Mouse (Mus musculus) thymus, postnatal 36 days (tissue): ENCODE measurements around the gene Ddx5.
"Not testable (repeated sequence)": the region's sequence is repeated elsewhere in the genome, so short reads cannot be mapped to it uniquely, and the experiment has no call there.

Experiments
- DNase-seq, 2 experiments: peaks; one replicate each; pipeline ENCODE4 v3.0.0; 2022; ENCODE audit warnings: mixed read lengths in 2 of 2

Gene Ddx5

GRCm38 (mm10) chr11:106788026-106788774 is 785 bp downstream of the Ddx5 start:
- DNase-seq = peak; percentile 98 to 99

DNA sequence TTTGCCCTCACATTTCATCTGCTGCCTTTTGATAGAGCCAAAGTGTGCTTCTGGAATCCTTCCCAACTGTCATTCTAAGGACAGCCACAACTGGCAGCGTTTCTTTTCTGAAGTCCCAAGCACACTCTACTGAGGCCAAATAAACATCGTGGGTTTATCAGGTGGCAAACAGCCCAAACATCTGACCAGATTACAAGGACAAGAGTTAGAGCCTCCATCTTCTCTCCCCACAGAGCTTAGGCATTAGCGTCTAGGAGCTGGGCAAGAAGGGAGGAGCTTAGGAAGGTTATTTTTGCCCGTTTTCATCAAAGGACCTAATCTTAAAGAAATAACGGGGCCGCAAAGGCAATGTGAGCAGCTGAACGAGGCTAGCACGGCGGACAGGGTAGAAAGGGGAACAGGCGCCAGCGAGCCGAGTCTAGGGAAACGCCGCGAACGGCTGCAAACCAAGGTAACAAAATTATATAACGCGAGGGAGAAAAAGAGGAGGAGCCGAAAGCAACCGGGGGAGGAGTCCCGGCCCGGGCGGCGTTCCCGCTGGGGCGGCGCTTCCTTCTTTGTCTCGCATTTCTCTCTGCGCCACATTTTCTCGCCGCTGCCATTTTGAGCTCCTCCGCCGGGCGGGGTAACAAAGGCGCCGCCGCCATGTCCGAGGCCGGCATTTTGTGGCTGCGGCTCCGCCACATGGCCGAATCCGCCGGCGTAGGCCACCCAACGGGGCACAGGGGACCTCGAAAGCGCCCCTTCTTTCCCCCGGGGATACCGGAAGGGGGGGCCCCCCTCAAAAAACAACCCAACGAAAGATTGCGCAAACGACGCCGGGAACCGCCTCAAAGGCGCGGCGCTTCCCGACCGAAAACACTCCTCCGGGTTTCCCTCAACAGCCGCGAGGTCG is 1.6 kb downstream of the Ddx5 start:
- peak; percentile 89 to 90 for DNase-seq

GRCm38 (mm10) chr11:106785043-106785442 is 3.9 kb downstream of the Ddx5 start:
- DNase-seq = no peak

DNA sequence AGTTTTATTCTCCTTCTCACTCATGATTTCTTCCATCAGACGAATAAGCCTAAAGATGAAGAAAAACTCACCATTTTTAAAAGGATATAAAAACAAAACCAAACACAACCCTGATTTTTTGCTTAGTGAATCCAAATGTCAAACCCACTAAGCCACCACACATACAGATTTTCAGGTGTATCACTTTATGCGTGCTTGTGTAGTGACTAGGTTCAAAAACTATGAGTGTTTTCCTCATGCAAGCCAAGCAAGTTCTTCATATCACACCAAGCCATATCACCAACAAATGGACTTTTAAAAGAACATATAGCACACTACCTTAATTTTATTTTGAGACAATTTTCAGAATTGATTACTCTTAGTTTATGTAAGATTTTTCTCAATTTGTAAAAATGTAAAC is 4.5 kb downstream of the Ddx5 start:
- DNase-seq = no peak

DNA sequence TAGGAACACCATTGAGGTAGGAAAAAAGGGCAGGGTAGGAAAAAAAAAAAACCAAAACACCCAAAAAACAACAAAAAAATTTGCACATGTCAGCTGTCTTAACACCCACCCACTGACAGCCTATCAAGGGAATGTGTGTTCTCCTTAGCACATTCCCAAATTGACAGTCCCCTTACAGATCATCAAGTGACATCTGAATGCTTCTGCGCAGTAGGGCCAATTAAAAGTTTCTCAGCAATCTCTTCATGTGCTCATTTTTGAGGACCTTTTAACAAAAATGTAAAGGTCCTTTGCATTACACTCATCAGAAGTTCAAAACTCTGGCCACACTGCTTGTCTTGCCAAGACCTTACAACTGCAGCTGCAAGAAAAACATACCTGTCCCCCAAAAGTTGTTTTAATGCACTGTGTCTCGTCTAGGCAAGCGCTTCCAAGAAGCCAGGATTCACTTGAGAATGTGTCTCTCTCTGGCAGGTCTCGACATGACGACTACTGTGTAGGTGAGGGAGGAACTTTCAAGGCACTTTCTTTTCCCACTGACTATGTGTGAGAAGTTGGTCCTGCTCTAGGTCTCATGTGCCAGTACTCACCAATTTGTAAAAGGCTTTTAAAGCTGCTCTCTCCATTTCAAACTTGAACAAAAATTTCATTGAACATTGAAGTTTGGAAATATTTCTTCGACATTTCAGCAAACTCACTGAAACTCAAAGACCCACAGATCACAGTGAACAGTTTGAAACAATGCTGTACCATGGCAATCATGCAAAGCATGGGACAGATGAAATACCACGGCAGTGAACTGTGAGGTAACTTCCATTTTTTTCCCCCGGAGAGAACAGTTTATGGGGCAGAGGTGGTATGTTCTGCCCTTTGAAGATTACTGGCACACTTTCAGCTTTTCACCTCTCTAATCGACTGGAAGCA is 5.9 kb downstream of the Ddx5 start:
- no peak for DNase-seq

DNA sequence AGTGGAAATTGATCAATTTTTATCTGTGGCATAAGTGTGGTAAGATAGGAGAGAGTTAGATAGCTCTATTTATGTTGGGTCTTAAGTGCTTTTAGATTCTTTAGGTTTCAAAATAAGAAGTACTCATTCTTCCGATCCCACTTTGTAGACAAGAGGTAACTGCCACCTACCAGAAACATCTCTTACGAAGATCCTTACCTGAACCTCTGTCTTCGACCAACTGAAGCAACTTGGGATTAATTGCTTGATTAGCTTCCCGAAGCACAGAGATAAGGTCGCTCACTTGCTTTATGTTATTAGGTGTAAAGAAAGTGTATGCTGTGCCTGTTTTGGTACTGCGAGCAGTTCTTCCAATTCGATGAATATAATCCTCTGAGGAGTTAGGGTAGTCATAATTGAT is 6.7 kb downstream of the Ddx5 start:
- not testable (repeated sequence) for DNase-seq

DNA sequence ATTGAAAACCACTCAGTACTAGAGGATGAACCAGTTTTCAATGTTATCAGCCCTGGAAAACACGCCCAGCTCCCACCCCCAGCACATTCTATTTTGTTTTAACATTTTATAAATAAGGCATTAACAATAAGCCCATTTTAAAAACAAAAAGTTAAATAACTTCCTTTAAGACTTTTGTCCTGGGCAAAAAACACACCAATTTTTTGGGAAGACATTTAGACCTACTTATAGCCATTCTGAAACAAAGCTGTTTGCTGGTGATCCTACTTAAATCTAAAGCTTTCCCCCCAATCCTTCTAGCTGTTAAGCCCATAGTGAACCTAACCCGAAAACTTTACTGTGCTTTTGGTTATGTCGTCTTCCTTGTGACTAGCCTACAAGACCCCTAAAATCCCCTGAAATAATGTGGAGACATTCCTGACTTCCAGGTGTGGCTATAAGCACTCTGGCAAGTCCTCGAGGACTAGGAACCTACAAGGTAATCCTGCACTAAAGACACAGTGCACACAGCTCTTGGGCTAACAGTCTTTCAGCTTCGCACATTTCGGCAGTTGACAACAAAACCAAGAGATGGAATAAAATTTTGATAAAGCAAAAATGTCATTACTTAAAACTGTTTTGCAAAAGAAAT is 8.3 kb downstream of the Ddx5 start:
- DNase-seq = no peak

DNA sequence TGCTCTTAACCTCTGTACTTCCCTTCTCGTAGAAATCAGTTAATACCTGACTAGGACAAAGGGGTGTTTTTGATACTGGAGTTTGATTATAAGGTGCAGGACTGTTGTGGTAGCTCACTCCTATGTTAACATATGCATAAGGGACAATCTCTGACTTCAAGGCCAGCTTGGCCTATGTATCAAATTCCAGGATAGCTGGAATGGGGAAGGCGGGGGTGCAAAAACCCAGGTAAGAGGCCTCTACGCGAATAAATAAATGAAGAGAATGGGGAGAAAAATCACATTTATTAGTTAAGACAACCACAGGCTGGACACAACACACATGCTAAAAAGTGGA is 8.9 kb downstream of the Ddx5 start:
- no peak for DNase-seq

GRCm38 (mm10) chr11:106779388-106780088 is 9.4 kb downstream of the Ddx5 start, which contains the start of gene Polg2:
Gene Polg2, minus strand, starts transcription at chr11:106779537.
- peak; percentile 89 to 95 for DNase-seq

DNA sequence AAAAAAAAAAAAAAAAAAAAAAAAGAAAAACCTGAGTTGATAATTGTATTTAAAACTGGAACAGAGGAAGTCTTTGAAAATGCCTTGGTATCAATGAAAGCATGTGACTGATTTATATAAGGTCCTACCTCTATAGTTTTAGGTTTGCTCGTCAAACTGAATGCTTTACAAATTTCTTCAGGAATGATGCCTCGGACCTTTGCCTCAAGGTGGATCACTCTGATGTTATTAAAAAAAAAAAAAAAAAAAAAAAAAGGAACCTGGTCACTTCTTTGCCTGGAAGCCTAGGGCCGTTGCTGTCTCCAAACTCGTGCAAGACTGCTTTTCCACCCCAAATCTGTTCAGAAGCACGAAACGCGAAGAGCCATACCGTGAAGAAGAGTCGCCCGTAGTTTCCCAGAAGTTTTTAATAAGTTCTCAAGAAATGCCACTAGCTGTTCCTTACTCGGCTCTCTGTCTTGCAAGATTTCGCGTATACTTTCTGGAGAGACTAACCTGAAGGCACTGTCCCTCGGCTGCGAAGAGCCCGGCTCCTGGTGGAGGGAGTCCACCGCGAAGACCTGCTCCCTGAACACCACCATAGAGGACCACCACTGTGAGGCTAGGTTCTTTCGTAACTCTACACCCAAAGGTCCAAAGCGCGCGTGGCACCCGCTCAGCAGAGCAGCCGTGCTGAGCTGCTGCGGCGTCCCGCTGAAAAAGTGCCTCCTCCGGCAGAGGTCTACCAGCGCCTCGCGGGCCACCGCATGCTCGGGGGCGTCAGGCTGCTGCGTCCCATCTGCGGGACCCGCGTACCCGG is 10.2 kb downstream of the Ddx5 start:
- no peak for DNase-seq

- no peak for DNase-seq
Measured at GRCm38 (mm10) chr11:106778132-106778531, 10.9 kb downstream of the Ddx5 start.

GRCm38 (mm10) chr11:106777395-106777794 is 11.6 kb downstream of the Ddx5 start:
- DNase-seq = no peak

DNA sequence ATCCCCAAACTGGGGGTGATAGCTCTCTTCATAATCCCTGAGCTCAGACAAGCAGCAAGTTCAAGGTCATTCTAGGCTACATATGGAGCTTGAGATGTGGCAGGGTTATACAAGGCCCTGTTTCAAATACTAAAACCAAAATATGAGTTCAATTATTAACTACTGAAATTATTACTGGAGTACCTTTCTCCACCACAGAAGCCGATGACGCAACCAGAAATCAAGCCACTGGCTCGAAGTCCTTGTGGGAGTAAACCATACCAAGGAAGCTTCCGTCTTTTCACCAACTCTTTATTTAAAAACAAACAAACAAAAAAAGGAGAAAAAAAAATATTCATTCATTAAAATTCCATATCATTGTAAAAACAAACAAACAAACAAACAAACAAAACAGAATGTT is 12.0 kb downstream of the Ddx5 start:
- DNase-seq = no peak

DNA sequence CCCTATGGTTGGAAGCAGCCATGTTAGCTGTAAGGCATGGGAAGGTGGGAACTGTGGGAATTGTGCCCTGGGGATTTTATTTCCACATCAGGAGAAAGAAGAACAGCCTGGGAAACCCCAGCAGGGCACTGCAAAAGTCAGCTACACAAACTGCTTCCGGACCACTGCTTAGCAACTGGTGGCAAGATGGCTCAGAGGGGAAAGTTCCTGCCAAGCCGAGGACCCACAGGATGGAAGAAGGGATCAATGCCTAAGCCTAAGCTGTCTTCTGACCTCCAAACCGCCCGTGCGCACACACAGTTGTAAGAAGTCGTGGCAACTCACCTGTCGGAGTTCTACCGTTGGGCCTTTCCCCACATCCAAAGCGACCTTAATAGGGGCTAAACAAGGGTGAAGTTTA is 15.9 kb downstream of the Ddx5 start:
- DNase-seq = no peak

DNA sequence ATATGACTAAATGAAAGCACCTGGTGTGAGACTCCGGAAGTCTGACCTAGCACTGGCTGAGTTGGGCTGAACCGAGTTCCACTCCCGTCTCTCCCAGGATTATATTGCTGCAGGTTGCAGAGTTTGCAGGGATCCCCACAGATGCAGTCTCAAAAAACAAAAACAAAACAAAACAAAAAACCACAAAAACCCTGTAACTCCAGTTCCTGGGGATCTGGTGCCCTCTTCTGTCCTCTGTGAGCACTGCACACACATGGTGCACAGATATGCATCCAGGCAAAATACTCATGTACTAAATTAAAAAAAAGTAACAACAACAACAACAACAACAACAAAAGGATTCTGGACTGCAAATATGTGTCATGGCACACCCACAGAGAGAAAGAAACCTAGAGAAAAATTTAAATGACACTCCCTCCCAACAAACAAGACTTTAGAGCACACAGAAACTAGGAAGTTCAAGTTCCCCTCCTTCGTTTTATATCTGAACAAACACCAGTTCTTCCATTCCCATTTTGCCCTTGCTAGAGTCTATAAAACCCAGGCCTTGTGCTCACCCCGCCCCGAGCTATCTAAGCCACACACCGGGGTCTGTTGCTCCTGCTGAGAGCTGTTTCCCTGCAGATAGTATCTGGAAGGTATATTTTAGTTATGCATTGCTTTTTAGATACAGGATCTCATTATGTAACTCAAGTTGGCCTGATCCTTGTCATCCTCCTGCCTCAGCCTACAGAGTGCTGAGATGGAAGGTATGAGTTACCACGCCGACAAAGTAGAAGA is 18.6 kb downstream of the Ddx5 start:
- DNase-seq = peak; percentile 50 to 58

DNA sequence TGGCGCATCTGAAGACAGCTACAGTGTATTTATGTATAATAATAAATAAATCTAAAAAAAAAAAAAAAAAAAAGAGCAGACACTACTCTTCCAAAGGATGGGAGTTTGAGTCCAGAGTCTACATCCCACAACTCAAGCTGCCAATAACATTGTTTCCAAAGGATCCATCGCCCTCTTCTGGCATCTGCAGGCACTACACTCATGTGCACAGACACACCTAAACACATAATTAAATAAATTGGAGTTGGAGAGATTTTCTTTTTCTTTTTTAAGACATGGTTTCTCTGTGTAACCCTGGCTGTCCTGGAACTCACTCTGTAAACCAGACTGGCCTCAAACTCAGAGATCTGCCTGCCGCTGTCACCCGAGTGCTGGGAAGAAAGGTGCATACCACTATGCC is 21.5 kb downstream of the Ddx5 start:
- DNase-seq = no peak

DNA sequence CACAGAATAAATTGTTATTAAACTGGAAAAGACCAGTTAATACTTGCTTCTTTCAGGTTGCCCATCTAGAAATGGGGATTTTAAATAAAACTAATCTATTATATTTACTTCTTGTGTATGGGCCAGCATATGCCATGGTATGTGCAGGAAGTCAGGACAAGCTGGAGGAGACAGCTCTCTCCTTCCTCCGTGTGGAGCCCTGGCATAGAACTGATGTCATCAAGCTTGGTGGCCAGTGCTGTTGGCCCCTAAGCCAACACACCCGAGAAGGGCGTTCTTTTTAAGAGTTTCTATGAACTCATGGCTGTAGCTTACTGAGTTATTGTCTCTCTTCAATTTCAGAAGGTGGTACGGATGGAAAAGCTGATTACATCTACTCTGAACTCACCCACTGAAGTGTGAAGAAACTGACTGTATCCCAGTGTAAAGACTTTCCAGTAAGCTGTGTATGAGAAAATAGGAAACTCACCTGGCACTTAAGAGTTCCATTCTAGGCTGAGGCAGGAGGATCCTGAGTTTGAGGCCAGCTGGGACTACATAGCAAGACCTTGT is 22.3 kb downstream of the Ddx5 start:
- no peak for DNase-seq

GRCm38 (mm10) chr11:106762800-106763185 is 26.2 kb downstream of the Ddx5 start:
- no peak for DNase-seq

DNA sequence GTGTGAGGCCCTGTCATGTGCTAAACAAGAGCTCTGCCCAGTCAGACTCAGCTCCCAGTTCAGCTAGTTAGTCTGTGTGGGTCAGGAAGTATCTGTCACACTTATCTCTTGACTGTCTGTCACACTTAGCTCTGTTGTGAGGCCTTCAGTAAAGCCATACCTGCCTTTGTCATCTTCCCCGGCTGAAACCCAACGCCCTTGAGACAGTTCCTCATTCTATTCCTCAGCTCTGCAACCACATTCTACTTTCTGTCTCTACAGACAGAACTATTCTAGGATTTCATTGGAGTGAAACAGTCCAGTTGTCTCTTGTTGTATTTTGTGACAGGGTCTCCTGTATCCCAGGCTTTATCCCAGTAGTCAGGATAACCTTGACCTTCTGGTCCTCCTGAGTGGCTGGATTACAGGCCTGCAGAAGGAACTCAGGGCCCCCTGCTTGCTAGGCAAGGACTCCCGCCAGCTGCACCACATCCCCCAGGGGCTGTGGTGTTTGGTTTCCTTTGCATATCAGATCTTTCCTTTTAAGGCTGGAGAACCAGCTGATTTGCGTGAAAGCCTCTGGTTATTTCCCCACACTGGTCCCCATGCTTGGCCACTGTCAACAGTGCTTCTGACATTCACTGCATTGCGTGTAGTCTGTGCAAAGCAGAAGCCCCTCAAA is 26.7 kb downstream of the Ddx5 start:
- DNase-seq = peak; percentile 43 to 58
